Mouse (Mus musculus): ENCODE data around the gene Slc13a2. TPM values are rescaled to one million over a fixed set of nuclear protein-coding genes. Genes with fewer than 3 reads are reported as not detected.

Slc13a2 gene
- polyA plus RNA-seq, 1 experiment from 2014 or later = 0.12 TPM

DNA sequence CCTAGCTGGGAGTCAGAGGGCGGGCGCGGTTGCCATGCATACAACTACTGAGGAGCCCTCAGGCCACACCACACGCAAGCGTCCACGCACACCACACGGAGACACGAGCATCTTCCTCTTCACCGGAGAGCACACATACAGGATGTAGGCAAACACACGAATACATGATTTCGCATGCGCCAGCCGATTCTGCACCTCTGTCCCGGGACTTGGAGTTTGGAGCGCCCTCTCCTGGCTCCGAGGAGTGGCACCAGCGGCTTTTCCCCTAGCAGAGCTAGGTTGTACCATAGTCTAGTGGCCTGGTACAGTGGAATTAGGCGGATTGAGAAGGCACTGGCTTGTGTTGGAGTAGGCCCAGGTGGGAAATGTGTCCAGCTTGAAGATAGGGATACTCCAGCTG is 24.6 kb downstream of the Slc13a2 start:
- Histone ChIP-seq H3K4me3 (ENCODE audit: low read depth, low read length) (no peak overlapping the region), H3K36me3 (ENCODE audit: control insufficient read depth, insufficient read depth, low read length) (no peaks in the 10 kb centered on the region), H3K27ac (ENCODE audit: low read depth) (peak overlapping the region; percentile 12; the same call in 1 of the 2 replicates), H3K9ac (ENCODE audit: low read length) (no peak overlapping the region), H3K4me1 (replicated peaks; ENCODE audit: control insufficient read depth, insufficient read depth, low read length) (no peaks in the 10 kb centered on the region; the same call in 1 of the 2 replicates), H3K4me2 (ENCODE audit: low read length) (peak overlapping the region; percentile 33), H3K27me3 (replicated peaks; ENCODE audit: control insufficient read depth, insufficient read depth, low read length) (no peaks in the 10 kb centered on the region), H3K9me3 (ENCODE audit: control insufficient read depth, low read length) (no peaks in the 10 kb centered on the region)
- DNase-seq (ENCODE audit: low spot score) (peak; percentile 86), ATAC-seq (replicated peaks; ENCODE audit: low FRiP score, low TSS enrichment, low read depth) (peak; percentile 63)
- 12% methylated on average over 18 of the region's 18 CpGs for WGBS

DNA sequence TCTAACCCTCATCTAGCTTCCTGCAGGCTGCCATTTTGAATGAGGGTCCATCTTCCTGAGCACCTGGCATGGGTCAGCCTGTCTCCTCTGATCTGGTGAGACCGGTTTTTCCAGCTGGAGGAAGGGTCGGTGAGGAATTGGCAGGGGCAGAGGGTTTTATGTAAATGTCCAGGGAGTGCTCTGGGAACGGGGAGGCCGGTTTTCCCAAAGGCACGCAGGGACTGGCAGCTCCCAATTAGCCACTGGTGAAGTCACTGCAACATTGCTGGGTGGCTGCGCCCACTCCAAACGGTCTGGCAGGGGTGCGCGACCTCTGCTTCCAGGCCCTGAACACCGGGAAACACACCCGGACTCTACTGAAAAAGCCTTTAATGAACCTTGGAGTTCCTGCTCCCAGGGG is 25.1 kb downstream of the Slc13a2 start:
- Histone ChIP-seq H3K9ac (ENCODE audit: low read length) (no peak overlapping the region), H3K27me3 (replicated peaks; ENCODE audit: control insufficient read depth, insufficient read depth, low read length) (no peaks in the 10 kb centered on the region), H3K4me2 (ENCODE audit: low read length) (peak overlapping the region; percentile 33), H3K9me3 (ENCODE audit: control insufficient read depth, low read length) (no peaks in the 10 kb centered on the region), H3K4me1 (replicated peaks; ENCODE audit: control insufficient read depth, insufficient read depth, low read length) (no peaks in the 10 kb centered on the region; the same call in 1 of the 2 replicates), H3K4me3 (ENCODE audit: low read depth, low read length) (no peak overlapping the region), H3K27ac (ENCODE audit: low read depth) (peak overlapping the region; percentile 12; the same call in 1 of the 2 replicates), H3K36me3 (ENCODE audit: control insufficient read depth, insufficient read depth, low read length) (no peaks in the 10 kb centered on the region)
- ATAC-seq (replicated peaks; ENCODE audit: low FRiP score, low TSS enrichment, low read depth) (peak; percentile 12; the same call in 1 of the 2 replicates), DNase-seq (ENCODE audit: low spot score) (peak; percentile 63)
- 41% methylated on average over 11 of the region's 11 CpGs for WGBS

GRCm38 (mm10) chr11:78392728-78393127 is 29.3 kb downstream of the Slc13a2 start:
- no peak for DNase-seq (ENCODE audit: low spot score)
- Histone ChIP-seq H3K27ac (ENCODE audit: low read depth) (no peak overlapping the region), H3K27me3 (replicated peaks; ENCODE audit: control insufficient read depth, insufficient read depth, low read length) (no peaks in the 10 kb centered on the region), H3K4me1 (replicated peaks; ENCODE audit: control insufficient read depth, insufficient read depth, low read length) (no peaks in the 10 kb centered on the region; the same call in 1 of the 2 replicates), H3K9ac (ENCODE audit: low read length) (no peak overlapping the region), H3K9me3 (ENCODE audit: control insufficient read depth, low read length) (no peaks in the 10 kb centered on the region), H3K4me3 (ENCODE audit: low read depth, low read length) (no peak overlapping the region), H3K36me3 (ENCODE audit: control insufficient read depth, insufficient read depth, low read length) (no peaks in the 10 kb centered on the region), H3K4me2 (ENCODE audit: low read length) (no peak overlapping the region)
- no peak for ATAC-seq (replicated peaks; ENCODE audit: low FRiP score, low TSS enrichment, low read depth)
- WGBS = 60% methylated on average over 3 of the region's 3 CpGs

DNA sequence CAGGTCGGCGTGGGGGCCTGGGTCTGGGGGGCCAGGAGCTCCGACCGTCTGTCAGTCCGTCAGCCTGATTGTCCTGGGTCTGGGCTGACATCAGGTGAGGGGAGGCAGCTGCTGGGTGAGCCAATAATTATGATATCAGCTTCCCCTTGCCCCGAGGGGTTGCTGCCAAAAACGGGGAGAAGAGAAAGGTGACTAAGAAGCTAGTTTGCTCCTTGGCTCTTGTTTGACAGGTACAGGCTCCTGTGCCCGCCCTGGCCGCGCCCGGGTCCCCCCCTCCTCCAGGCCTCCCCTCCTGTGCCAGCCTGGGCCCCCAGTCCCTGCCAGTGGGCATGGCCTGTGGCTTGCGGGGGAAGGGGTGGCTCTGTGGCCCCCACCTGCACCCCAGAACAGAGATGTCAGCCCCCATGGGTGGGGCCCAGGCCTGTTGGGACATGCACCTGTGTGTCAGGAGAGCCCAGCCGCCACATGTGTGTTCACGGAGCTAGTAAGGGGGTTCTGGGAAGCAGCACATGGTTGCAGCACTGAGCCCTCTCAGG is 35.4 kb downstream of the Slc13a2 start, which contains the start of gene Foxn1:
Gene Foxn1 (minus strand): TSS at position 51 of the 536 bp plus-strand sequence.
- no peak for ATAC-seq (replicated peaks; ENCODE audit: low FRiP score, low TSS enrichment, low read depth)
- Histone ChIP-seq H3K4me2 (ENCODE audit: low read length) (no peak within 1 kb of the TSS), H3K4me1 (replicated peaks; ENCODE audit: control insufficient read depth, insufficient read depth, low read length) (no peaks in the 10 kb centered on the region), H3K4me3 (ENCODE audit: low read depth, low read length) (no peak within 1 kb of the TSS), H3K9ac (ENCODE audit: low read length) (no peak within 1 kb of the TSS), H3K9me3 (ENCODE audit: control insufficient read depth, low read length) (no peaks in the 10 kb centered on the region), H3K27ac (ENCODE audit: low read depth) (no peak within 1 kb of the TSS), H3K36me3 (ENCODE audit: control insufficient read depth, insufficient read depth, low read length) (no peaks in the 10 kb centered on the region), H3K27me3 (replicated peaks; ENCODE audit: control insufficient read depth, insufficient read depth, low read length) (no peaks in the 10 kb centered on the region)
- WGBS = 86% methylated on average over 13 of the region's 14 CpGs
- no peak for DNase-seq (ENCODE audit: low spot score)

DNA sequence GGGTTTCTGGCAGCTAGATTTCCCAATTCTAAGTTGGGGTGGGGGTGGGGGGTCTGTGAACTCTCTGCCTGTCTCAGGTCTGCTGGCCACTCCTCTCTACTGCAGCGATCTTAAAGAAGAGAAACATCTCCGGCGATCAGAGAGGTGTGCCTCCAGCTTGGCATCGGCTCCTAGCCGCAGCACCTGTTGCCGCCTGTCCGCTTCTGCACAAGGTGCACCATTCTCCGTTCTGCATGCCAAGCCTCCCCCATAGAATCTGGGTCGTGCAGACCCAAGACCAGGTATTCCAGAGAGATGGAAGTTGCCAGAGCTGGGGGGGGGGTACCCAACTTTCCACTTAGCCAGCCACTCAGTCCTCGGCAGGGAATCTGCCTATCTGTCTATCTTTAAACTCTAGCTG is 36.2 kb downstream of the Slc13a2 start:
- no peaks in the 10 kb centered on the region for H3K27me3 ChIP-seq (replicated peaks; ENCODE audit: control insufficient read depth, insufficient read depth, low read length)
- ATAC-seq (replicated peaks; ENCODE audit: low FRiP score, low TSS enrichment, low read depth) = no peak
- H3K36me3 ChIP-seq (ENCODE audit: control insufficient read depth, insufficient read depth, low read length) = no peaks in the 10 kb centered on the region
- H3K4me2 ChIP-seq (ENCODE audit: low read length) = no peak overlapping the region
- no peak overlapping the region for H3K9ac ChIP-seq (ENCODE audit: low read length)
- WGBS = 84% methylated on average over 10 of the region's 10 CpGs
- DNase-seq (ENCODE audit: low spot score) = no peak
- H3K9me3 ChIP-seq (ENCODE audit: control insufficient read depth, low read length) = no peaks in the 10 kb centered on the region
- H3K27ac ChIP-seq (ENCODE audit: low read depth) = no peak overlapping the region
- H3K4me3 ChIP-seq (ENCODE audit: low read depth, low read length) = no peak overlapping the region
- no peaks in the 10 kb centered on the region for H3K4me1 ChIP-seq (replicated peaks; ENCODE audit: control insufficient read depth, insufficient read depth, low read length)

DNA sequence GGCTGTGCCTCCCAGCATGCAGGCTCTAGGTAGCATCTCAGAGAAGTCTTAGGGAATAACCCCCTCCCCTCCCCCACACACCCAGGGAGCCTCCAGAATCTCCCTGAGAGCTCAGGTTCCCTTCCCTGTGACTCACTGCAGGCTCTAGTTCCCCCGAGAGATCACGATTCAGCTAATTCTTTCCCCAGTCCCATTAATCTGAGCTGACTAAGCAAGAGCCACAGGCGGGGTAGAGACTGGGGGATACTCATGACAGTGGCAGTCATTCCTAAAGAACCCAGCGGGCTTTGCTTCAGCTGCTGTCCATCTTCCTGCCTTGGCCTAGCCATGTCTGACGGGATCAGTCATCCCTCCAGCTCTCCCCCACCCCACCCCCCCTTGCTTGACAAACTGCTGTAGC is 39.3 kb downstream of the Slc13a2 start:
- Histone ChIP-seq H3K9ac (ENCODE audit: low read length) (no peak overlapping the region), H3K9me3 (ENCODE audit: control insufficient read depth, low read length) (no peaks in the 10 kb centered on the region), H3K4me3 (ENCODE audit: low read depth, low read length) (no peak overlapping the region), H3K4me2 (ENCODE audit: low read length) (no peak overlapping the region), H3K36me3 (ENCODE audit: control insufficient read depth, insufficient read depth, low read length) (no peaks in the 10 kb centered on the region), H3K4me1 (replicated peaks; ENCODE audit: control insufficient read depth, insufficient read depth, low read length) (no peaks in the 10 kb centered on the region), H3K27ac (ENCODE audit: low read depth) (no peak overlapping the region), H3K27me3 (replicated peaks; ENCODE audit: control insufficient read depth, insufficient read depth, low read length) (no peaks in the 10 kb centered on the region)
- DNase-seq (ENCODE audit: low spot score) = no peak
- no peak for ATAC-seq (replicated peaks; ENCODE audit: low FRiP score, low TSS enrichment, low read depth)
- 44% methylated on average over 5 of the region's 5 CpGs for WGBS

DNA sequence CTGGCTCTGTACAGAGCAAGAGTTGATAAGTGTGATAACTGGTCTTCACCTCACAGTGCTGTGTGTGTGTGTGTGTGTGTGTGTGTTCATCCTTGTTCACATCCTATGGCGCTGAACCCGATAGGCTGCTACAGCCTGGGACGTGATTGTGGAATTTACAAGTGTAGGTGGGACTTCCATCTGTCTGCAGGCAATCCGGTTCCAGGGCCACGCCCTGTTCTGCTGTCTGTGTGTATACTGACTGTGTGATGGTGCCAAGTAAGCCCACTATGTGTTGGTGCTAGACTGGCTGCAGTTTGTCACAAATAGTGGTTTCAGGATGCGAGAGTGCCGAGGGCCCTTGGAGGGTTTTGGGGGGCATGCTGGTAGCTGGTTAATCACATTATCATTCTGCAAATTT is 39.7 kb downstream of the Slc13a2 start:
- no peak for DNase-seq (ENCODE audit: low spot score)
- Histone ChIP-seq H3K36me3 (ENCODE audit: control insufficient read depth, insufficient read depth, low read length) (no peaks in the 10 kb centered on the region), H3K9me3 (ENCODE audit: control insufficient read depth, low read length) (no peaks in the 10 kb centered on the region), H3K4me1 (replicated peaks; ENCODE audit: control insufficient read depth, insufficient read depth, low read length) (no peaks in the 10 kb centered on the region), H3K4me3 (ENCODE audit: low read depth, low read length) (no peak overlapping the region), H3K27ac (ENCODE audit: low read depth) (no peak overlapping the region), H3K4me2 (ENCODE audit: low read length) (no peak overlapping the region), H3K27me3 (replicated peaks; ENCODE audit: control insufficient read depth, insufficient read depth, low read length) (no peaks in the 10 kb centered on the region), H3K9ac (ENCODE audit: low read length) (no peak overlapping the region)
- no peak for ATAC-seq (replicated peaks; ENCODE audit: low FRiP score, low TSS enrichment, low read depth)
- 72% methylated on average over 7 of the region's 7 CpGs for WGBS

GRCm38 (mm10) chr11:78380996-78381395 is 41.0 kb downstream of the Slc13a2 start:
- no peak for DNase-seq (ENCODE audit: low spot score)
- H3K36me3 ChIP-seq (ENCODE audit: control insufficient read depth, insufficient read depth, low read length) = no peaks in the 10 kb centered on the region
- H3K9me3 ChIP-seq (ENCODE audit: control insufficient read depth, low read length) = no peaks in the 10 kb centered on the region
- H3K9ac ChIP-seq (ENCODE audit: low read length) = no peak overlapping the region
- ATAC-seq (replicated peaks; ENCODE audit: low FRiP score, low TSS enrichment, low read depth) = no peak
- no peak overlapping the region for H3K4me2 ChIP-seq (ENCODE audit: low read length)
- no peak overlapping the region for H3K4me3 ChIP-seq (ENCODE audit: low read depth, low read length)
- no peak overlapping the region for H3K27ac ChIP-seq (ENCODE audit: low read depth)
- H3K4me1 ChIP-seq (replicated peaks; ENCODE audit: control insufficient read depth, insufficient read depth, low read length) = no peaks in the 10 kb centered on the region
- no peaks in the 10 kb centered on the region for H3K27me3 ChIP-seq (replicated peaks; ENCODE audit: control insufficient read depth, insufficient read depth, low read length)
- WGBS = 75% methylated on average over 3 of the region's 3 CpGs

GRCm38 (mm10) chr11:78380351-78380750 is 41.7 kb downstream of the Slc13a2 start:
- Histone ChIP-seq H3K4me3 (ENCODE audit: low read depth, low read length) (no peak overlapping the region), H3K9ac (ENCODE audit: low read length) (no peak overlapping the region), H3K4me1 (replicated peaks; ENCODE audit: control insufficient read depth, insufficient read depth, low read length) (no peaks in the 10 kb centered on the region), H3K4me2 (ENCODE audit: low read length) (no peak overlapping the region), H3K9me3 (ENCODE audit: control insufficient read depth, low read length) (no peaks in the 10 kb centered on the region), H3K36me3 (ENCODE audit: control insufficient read depth, insufficient read depth, low read length) (no peaks in the 10 kb centered on the region), H3K27me3 (replicated peaks; ENCODE audit: control insufficient read depth, insufficient read depth, low read length) (no peaks in the 10 kb centered on the region), H3K27ac (ENCODE audit: low read depth) (no peak overlapping the region)
- DNase-seq (ENCODE audit: low spot score) (no peak), ATAC-seq (replicated peaks; ENCODE audit: low FRiP score, low TSS enrichment, low read depth) (no peak)
- 71% methylated on average over 4 of the region's 4 CpGs for WGBS

Measured in intestine, embryonic 14.5 days (tissue).